Mouse (Mus musculus) kidney, postnatal 0 days (tissue): Measurements from ENCODE around the gene Stat5b. TPM values are rescaled to one million over a fixed set of nuclear protein-coding genes. Genes with fewer than 3 reads are reported as not detected.

Experiments used
- ATAC-seq: fragments of 200-750 bp; cut with Nextera tagmentation; replicated peaks from 2 replicates; pipeline ENCODE4 v1.8.0; 2017; ENCODE audit warnings: low read depth, moderate number of reproducible peaks, moderate TSS enrichment, moderate library complexity; ENCODE audit not compliant: low FRiP score
- DNase-seq: peaks from one replicate; pipeline ENCODE4 v3.0.0-alpha.2; 2016; ENCODE audit warnings: low spot score
- H3K27ac ChIP-seq: fragments of 300-500 bp; sonication (generic); 2 replicates; pipeline ENCODE4 v1.5.1; 2014; ENCODE audit warnings: mild to moderate bottlenecking
- H3K27me3 ChIP-seq: fragments of 300-500 bp; sonication (generic); 2 replicates; pipeline ENCODE4 v1.6.1; 2014; ENCODE audit warnings: low read length, mixed read lengths; ENCODE audit not compliant: insufficient read depth
- H3K36me3 ChIP-seq: fragments of 300-500 bp; sonication (generic); 2 replicates; pipeline ENCODE4 v1.6.1; 2014; ENCODE audit warnings: low read length, mixed read lengths; ENCODE audit not compliant: insufficient read depth
- H3K4me1 ChIP-seq: fragments of 300-500 bp; sonication (generic); replicated peaks from 2 replicates; pipeline ENCODE4 v1.6.1; 2014; ENCODE audit warnings: antibody characterized with exemption, low read length, mixed read lengths; ENCODE audit not compliant: insufficient read depth
- H3K4me2 ChIP-seq: fragments of 300-500 bp; sonication (generic); 2 replicates; pipeline ENCODE4 v1.6.1; 2014; ENCODE audit warnings: mild to moderate bottlenecking, low read length, moderate library complexity, mixed read lengths
- H3K4me3 ChIP-seq: fragments of 300-500 bp; sonication (generic); replicated peaks from 2 replicates; pipeline ENCODE4 v1.5.1; 2014; ENCODE audit warnings: low read depth, low read length
- H3K9ac ChIP-seq: fragments of 300-500 bp; sonication (generic); 2 replicates; pipeline ENCODE4 v1.6.1; 2014; ENCODE audit warnings: low read depth, low read length
- H3K9me3 ChIP-seq: fragments of 300-500 bp; sonication (generic); replicated peaks from 2 replicates; pipeline ENCODE4 v1.6.1; 2016; ENCODE audit warnings: low read length, inconsistent platforms, mixed read lengths
- CTCF ChIP-seq: IDR thresholded peaks from 2 replicates; pipeline ENCODE4 v1.5.1; 2016; ENCODE audit warnings: antibody characterized with exemption, low read depth, mild to moderate bottlenecking, moderate library complexity
- WGBS: fragments of 180-500 bp; shearing (Covaris S2); extraction: QIAGEN DNeasy Blood & Tissue Kit; methylation state at CpG from one replicate; pipeline ENCODE4 v1.1.7; 2014; 5-methylcytosine and 5-hydroxymethylcytosine counted together
- polyA plus RNA-seq: library from polyadenylated mRNA; unstranded; fragments of >200 nt; fragmentation: Nextera tagmentation; extraction: Ambion mirVana; gene quantifications from 2 replicates; pipeline ENCODE4 v1.2.1, GENCODE M21; 2015

Gene Stat5b
- polyA plus RNA-seq, 1 experiment from 2014 or later, result 14.4 TPM

GRCm38 (mm10) chr11:100836923-100837702, 13.4 kb downstream of the Stat5b start:
- Histone ChIP-seq H3K36me3 (no peaks in the 10 kb centered on the region), H3K9ac (no peak overlapping the region), H3K27ac (no peak overlapping the region), H3K4me2 (no peak overlapping the region), H3K4me1 (0 out of 2 replicates have a peak, but pooled peaks cover 5% of the 10 kb centered on the region), H3K27me3 (no peaks in the 10 kb centered on the region), H3K9me3 (no peaks in the 10 kb centered on the region), H3K4me3 (no peak overlapping the region)
- WGBS, result 83% methylated on average over 9 of the region's 9 CpGs
- ATAC-seq (no peak), DNase-seq (no peak)
- peak; percentile 46 for TF ChIP-seq CTCF

GRCm38 (mm10) chr11:100833466-100833865, 17.1 kb downstream of the Stat5b start:
- Histone ChIP-seq H3K4me2 (no peak overlapping the region), H3K36me3 (no peaks in the 10 kb centered on the region), H3K4me1 (0 out of 2 replicates have a peak, but pooled peaks cover 5% of the 10 kb centered on the region), H3K9ac (no peak overlapping the region), H3K9me3 (no peaks in the 10 kb centered on the region), H3K27ac (no peak overlapping the region), H3K27me3 (no peaks in the 10 kb centered on the region), H3K4me3 (no peak overlapping the region)
- peak; percentile 61 for TF ChIP-seq CTCF
- ATAC-seq (no peak; the same call in 1 of the 2 replicates), DNase-seq (peak; percentile 22)
- 57% methylated on average over 7 of the region's 7 CpGs for WGBS

- no peak overlapping the region for H3K4me3 ChIP-seq
- H3K4me2 ChIP-seq, result no peak overlapping the region
- ATAC-seq (no peak), DNase-seq (no peak)
- no peaks in the 10 kb centered on the region for H3K9me3 ChIP-seq
- no peak overlapping the region for H3K27ac ChIP-seq
- TF ChIP-seq CTCF, result no peak
- no peaks in the 10 kb centered on the region for H3K27me3 ChIP-seq
- no peaks in the 10 kb centered on the region for H3K36me3 ChIP-seq
- H3K4me1 ChIP-seq, result 0 out of 2 replicates have a peak, but pooled peaks cover 5% of the 10 kb centered on the region
- 73% methylated on average over 10 of the region's 10 CpGs for WGBS
- H3K9ac ChIP-seq, result no peak overlapping the region
These were observed 19.1 kb downstream of the Stat5b start for GRCm38 (mm10) chr11:100831396-100831795.

- H3K9me3 ChIP-seq, result no peaks in the 10 kb centered on the region
- no peak overlapping the region for H3K9ac ChIP-seq
- TF ChIP-seq CTCF, result no peak
- no peak for ATAC-seq
- WGBS, result 88% methylated on average over 12 of the region's 12 CpGs
- no peak overlapping the region for H3K27ac ChIP-seq
- H3K4me1 ChIP-seq, result 0 out of 2 replicates have a peak, but pooled peaks cover 5% of the 10 kb centered on the region
- H3K27me3 ChIP-seq, result no peaks in the 10 kb centered on the region
- no peaks in the 10 kb centered on the region for H3K36me3 ChIP-seq
- DNase-seq, result no peak
- H3K4me2 ChIP-seq, result no peak overlapping the region
- H3K4me3 ChIP-seq, result no peak overlapping the region
These were observed 20.8 kb downstream of the Stat5b start for GRCm38 (mm10) chr11:100829691-100830090.

GRCm38 (mm10) chr11:100828676-100829151, 21.8 kb downstream of the Stat5b start:
- WGBS, result 56% methylated on average over 10 of the region's 10 CpGs

GRCm38 (mm10) chr11:100826161-100826866, 24.2 kb downstream of the Stat5b start:
- H3K9me3 ChIP-seq, result no peaks in the 10 kb centered on the region
- no peak for TF ChIP-seq CTCF
- no peak overlapping the region for H3K9ac ChIP-seq
- H3K36me3 ChIP-seq, result no peaks in the 10 kb centered on the region
- H3K27me3 ChIP-seq, result no peaks in the 10 kb centered on the region
- H3K4me3 ChIP-seq, result no peak overlapping the region
- DNase-seq, result no peak
- 73% methylated on average over 13 of the region's 13 CpGs for WGBS
- H3K4me2 ChIP-seq, result no peak overlapping the region
- ATAC-seq, result no peak
- no peak overlapping the region for H3K27ac ChIP-seq
- no peaks in the 10 kb centered on the region for H3K4me1 ChIP-seq

More at GRCm38 (mm10) chr11:100828676-100829151, 21.8 kb downstream of the Stat5b start:
- Histone ChIP-seq H3K27me3 (no peaks in the 10 kb centered on the region), H3K4me3 (no peak overlapping the region), H3K4me1 (0 out of 2 replicates have a peak, but pooled peaks cover 5% of the 10 kb centered on the region), H3K9me3 (no peaks in the 10 kb centered on the region), H3K4me2 (no peak overlapping the region), H3K36me3 (no peaks in the 10 kb centered on the region), H3K9ac (no peak overlapping the region), H3K27ac (no peak overlapping the region)
- ATAC-seq, result no peak
- DNase-seq, result no peak
- TF ChIP-seq CTCF, result no peak
